Mouse (Mus musculus): ENCODE data around the gene Wwox.

The Wwox gene

GRCm38 (mm10) chr8:114923629-114924028 lies 484.2 kb downstream of the Wwox start:
- no peak for DNase-seq

DNA sequence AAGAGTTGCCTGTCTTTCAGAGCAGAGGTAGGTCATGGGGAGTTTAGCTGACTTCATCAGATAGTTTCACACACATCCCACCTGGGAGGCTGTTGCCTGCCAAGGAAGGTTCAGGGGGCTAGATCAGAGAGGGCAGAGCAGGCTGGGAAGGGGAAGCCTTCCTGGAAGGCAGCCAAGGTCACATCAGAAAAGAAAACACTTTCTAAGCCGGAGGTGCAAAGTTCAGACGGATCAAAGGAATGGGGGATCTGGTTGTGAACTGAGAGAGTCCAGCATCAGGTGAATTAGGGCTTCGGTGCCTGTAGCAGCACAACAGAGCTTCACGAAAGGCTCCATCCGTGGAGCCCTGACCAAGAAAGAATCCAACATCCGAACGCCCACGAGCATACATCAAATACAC lies 488.0 kb downstream of the Wwox start:
- no peak for DNase-seq

DNA sequence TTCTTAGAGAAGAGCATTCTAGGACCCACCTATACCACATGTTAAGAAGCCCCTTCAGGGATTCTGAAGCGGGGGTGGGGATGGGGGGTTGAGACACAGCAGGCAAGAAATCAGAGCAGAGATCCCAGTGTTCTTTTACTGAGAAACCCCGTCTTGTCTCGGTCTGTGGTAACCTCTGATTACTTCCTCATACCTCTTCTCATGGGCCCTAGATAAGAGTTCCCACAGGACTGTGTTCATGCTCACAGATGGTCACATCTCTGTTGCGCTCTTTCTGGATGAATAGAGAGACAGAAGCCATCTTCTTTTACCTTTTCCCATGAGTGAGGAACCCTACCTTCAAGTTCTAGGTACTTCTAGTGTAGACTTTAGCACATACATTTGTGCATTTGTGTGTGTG lies 488.5 kb downstream of the Wwox start:
- no peak for DNase-seq

- no peak for DNase-seq
These were observed 490.1 kb downstream of the Wwox start for GRCm38 (mm10) chr8:114929597-114929996.

GRCm38 (mm10) chr8:114932071-114932630 lies 492.7 kb downstream of the Wwox start:
- DNase-seq = peak; percentile 62

DNA sequence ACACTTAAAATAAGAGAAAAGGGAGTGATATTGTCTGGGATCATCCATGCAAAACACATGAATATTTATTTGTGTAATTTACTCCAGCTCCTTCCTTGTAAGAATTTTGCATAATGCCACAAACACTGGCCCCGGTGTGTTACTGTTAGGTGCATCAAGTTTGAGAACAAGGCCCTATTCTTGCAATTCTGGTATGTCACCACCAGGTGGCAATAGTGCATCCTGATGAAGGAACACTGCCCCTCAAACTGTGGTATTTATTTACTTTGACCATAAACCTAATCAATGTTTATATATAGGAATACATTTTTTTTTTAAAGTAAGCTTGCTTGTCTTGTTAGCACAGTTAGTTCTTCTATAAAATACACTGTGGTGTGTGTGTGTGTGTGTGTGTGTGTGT lies 493.8 kb downstream of the Wwox start:
- DNase-seq = no peak

DNA sequence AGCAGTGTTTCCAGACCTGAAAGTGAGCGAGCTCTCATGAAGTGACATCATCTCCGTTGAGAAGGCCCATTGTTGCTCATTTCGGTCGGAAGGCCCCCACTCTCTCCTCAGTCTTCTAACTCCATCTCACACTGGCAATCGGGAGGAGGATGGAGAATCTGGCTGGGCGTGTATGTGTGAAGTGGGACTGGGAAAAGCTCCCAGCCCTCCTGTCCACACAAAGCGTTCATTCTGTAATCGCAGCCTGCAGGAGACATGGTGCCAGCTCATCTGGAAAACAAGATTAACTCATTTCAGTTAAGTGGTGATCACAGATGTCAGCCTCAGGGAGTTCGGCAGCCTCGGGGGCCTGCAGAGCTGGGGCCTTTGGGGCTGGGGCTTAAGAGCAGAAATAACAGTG lies 497.4 kb downstream of the Wwox start:
- peak; percentile 97 for DNase-seq

DNA sequence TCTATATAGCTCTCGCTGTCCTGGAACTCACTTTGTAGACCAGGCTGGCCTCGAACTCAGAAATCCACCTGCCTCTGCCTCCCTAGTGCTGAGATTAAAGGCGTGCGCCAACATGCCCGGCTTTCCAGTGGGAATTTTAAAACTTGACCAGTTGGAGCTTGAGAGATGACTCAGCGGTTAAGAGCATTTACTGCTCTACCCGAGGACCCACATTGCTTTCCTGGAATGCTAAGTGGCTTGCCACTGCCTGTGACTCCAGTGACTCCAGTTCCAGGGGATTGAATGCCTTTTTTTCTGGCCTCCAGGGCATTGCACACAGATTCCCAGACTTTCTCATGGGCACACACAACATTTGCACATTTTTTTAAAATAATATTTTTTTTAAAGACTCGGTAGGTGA lies 499.9 kb downstream of the Wwox start:
- no peak for DNase-seq

DNA sequence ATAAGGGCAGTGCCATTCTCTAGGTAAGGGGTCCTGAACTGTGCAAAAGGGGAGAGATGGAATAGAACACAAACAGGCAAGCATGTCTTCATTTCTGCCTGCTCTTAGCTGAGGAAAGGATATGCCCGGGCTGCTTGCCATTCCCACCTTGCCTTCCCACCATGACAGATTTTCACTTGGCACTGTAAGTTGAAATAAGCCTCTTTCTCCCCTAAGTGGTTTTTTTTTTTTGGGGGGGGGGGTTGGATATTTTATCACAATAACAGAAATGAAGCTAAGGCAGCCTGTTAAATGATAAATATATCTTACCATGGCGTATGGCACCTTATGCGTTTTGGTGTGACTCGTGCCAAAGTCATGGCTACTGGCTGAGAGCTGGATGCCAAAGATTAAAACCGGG lies 501.6 kb downstream of the Wwox start:
- no peak for DNase-seq

- no peak for DNase-seq
These were observed 502.2 kb downstream of the Wwox start for GRCm38 (mm10) chr8:114941644-114942043.

- DNase-seq = no peak
These were observed 508.5 kb downstream of the Wwox start for GRCm38 (mm10) chr8:114947921-114948320.

- no peak for DNase-seq
These were observed 517.1 kb downstream of the Wwox start for GRCm38 (mm10) chr8:114956377-114957168.

DNA sequence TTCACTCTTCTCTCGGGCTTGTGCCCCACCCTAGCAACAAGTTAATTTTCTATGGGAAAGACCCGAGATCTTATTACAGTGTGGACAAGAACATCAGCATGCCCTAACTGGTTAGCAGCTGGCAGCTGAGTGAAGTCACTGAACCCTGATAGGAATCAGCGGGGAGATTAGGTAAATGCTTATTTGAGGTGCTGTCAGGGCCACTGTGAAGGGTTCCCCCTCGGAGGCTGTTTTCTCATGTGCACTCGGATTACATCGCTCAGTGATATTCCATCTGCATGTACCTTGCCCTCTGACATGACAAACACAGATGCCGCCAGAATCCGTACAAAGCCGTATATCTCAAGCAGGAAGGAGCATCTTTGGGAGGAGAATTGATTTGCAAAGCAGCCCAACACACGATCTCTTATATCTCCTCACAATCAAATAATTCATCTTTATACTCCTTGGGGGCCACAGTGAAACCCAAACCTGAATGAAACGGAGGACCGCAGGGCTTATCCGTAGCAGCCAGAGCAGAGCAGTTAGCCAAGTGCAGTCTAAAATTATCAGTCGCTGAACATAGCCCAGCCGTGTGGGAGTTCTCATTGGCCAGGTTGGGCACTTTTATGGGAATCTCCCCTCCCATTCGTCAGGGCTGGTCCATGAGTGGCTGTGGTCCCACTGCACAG lies 519.1 kb downstream of the Wwox start:
- peak; percentile 13 for DNase-seq

DNA sequence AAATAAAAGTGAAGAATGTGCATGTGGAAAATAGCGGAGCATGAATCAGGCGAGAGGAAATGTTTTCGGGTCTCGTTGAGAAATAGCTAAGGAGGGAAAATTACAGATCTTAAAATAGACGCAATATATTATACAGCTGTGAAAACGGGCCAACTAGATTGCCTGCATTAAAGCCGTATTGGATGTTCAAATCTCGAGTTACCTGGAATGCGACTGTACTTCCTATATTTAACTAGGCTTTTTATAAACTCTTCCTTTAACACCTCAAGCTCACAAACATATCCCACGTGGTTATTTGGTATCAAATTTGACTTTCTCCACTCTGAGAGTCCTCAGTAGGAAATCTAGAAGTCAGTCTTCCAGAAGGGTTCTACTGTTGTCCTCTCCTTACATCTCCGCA lies 520.0 kb downstream of the Wwox start:
- DNase-seq = no peak

GRCm38 (mm10) chr8:114962494-114962893 lies 523.0 kb downstream of the Wwox start:
- DNase-seq = no peak

- DNase-seq = no peak
These were observed 523.8 kb downstream of the Wwox start for GRCm38 (mm10) chr8:114963282-114963681.

DNA sequence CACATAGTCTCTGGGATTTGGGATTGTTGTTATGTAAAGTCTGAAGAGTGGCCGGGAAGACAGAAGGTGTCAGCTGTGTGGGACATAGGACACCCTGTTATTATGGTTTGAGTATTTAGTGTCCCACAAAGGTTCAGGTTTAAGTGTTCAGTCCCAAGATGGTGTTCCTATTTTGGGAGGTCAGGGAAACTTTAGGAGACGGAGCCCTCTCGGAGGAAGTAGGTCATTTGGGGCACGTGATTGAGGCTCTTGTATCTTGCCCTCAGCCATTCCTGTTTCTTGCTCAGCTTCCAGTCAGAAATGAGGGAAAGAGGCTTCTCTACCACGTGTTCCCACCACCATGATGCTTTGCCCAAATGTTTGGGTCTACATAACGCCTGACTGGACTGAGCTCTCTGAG lies 524.8 kb downstream of the Wwox start:
- DNase-seq = no peak

GRCm38 (mm10) chr8:114968842-114969241 lies 529.4 kb downstream of the Wwox start:
- DNase-seq = no peak

DNA sequence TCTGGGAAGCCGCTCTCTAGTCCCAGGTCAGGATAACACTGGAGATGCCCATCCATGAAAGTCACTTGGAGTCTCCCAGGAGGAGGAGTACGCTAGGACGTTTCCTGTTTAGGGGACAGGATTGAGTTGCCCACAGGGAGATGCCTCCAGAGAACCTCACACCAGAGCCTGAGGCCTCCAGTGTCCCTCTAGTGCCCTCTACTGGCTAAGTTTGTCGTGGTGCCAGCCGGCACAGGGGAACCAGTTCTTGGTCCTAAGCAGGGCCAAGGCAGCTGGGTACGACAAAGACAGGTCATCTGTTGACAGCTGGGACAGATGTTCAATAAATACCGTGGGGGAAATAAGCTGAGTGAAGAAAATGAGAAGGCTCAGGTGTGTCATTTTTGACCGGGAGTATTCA lies 531.9 kb downstream of the Wwox start:
- DNase-seq = peak; percentile 85

GRCm38 (mm10) chr8:114973002-114973461 lies 533.6 kb downstream of the Wwox start:
- DNase-seq = peak; percentile 62

- no peak for DNase-seq
These were observed 535.0 kb downstream of the Wwox start for GRCm38 (mm10) chr8:114974336-114974950.

DNA sequence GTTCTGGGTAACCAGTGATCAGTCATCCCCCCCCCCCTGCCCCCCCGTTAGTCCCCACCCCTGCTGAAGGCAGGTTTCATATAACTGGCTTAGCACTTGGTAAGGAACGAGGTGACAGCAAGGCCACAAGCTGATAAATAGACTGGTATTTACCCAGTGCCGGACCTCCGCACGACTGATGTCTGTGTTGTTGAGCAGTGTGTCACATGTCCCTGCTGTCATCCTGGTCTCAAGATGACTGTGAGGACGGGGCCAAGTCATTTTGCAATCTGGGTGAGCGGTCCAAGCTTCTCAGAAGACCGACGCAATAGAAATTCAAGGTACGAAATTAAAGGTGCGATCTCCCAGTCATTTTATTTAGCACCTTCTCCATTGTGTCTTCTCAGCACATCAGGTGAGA lies 538.3 kb downstream of the Wwox start:
- DNase-seq = no peak

DNA sequence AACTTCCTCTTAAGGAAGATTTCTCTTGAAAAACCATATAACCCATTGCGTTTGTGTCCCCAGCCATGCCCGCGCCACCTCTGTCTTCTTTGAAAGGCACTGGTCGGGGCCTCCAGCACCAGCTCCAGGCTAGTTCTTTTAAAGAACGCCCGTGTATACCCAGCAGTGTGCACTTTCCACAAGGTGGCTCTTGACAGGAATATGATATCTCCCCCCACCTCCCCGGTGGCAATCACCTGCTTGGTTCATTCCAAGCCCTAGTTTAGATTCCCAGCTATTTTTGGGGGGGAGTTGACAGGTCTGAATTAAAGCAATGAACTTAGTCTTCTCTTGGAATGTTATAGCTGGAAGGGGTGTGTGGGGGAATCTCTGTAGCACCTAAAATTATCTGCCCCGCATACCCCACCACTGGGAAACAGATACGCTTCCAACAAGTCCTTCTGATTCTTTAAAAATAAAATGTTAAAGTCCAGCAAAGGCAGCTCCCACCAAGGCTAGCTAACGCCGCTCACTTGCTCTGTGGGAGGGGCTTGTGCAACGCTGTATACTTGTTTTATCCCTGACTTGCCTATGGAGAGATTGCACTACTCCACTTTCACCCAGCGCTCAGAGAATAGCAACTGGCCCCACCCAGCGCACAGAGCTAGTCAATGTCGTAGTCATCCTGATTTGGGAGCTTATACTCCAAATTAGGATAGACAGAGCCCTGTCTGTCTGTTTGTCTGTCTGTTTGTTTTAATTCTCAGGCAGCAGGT lies 538.9 kb downstream of the Wwox start:
- no peak for DNase-seq
